Mouse (Mus musculus) cortical plate, adult 2 months (tissue): ENCODE results near the gene Trex2. TPM values are rescaled to one million over a fixed set of nuclear protein-coding genes. Genes with fewer than 3 reads are reported as not detected.

Experiments used
- H3K27ac ChIP-seq: fragments of 200-500 bp; 2 replicates; pipeline ENCODE4 v1.5.1; 2012; ENCODE audit warnings: low read length, control low read depth, inconsistent platforms; ENCODE audit not compliant: insufficient read depth
- H3K4me1 ChIP-seq: fragments of 200-500 bp; 2 replicates; pipeline ENCODE4 v1.6.1; 2011; ENCODE audit warnings: low read length; ENCODE audit not compliant: control insufficient read depth, insufficient read depth
- H3K4me3 ChIP-seq: fragments of 200-500 bp; 2 replicates; pipeline ENCODE4 v1.5.1; 2011; ENCODE audit warnings: mild to moderate bottlenecking, low read length, control low read depth; ENCODE audit not compliant: insufficient read depth
- CTCF ChIP-seq: fragments of 200-500 bp; IDR thresholded peaks from 2 replicates; pipeline ENCODE4 v1.5.1; 2011; ENCODE audit warnings: mild to moderate bottlenecking, control low read depth, low read length; ENCODE audit not compliant: insufficient read depth; ENCODE audit errors: extremely low read depth
- POLR2A ChIP-seq: fragments of 200-500 bp; IDR thresholded peaks from 2 replicates; pipeline ENCODE4 v1.6.1; 2011; ENCODE audit warnings: mild to moderate bottlenecking, low read length, control low read depth; ENCODE audit not compliant: insufficient read depth; ENCODE audit errors: extremely low read depth
- polyA plus RNA-seq: library from polyadenylated mRNA; depleted of rRNA; stranded (reverse); fragments of >200 nt; gene quantifications from 2 replicates; pipeline ENCODE4 v1.2.3, GENCODE M21; 2012; rRNA removed

The Trex2 gene
- polyA plus RNA-seq, 1 experiment, result not detected

DNA sequence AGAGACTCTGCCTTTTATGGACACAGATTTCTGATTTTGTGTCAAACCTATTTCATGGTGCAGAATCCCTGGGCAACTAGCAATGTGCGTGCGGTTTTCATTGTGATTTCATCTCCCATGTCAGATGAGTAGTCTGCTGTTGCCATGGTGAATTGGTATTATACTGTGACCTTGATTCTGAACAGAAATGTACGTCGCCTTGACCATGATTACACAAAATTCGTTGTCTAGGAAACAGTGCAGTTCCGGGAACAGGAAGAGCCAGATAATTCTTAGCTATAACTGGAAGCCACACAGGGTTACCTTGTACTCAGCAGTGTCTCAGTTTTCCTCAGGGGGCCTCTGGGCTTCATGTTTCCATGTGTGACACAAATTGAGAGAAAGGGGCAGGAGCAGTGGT lies 50.7 kb downstream of the Trex2 start:
- Histone ChIP-seq H3K27ac (no peak overlapping the region), H3K4me1 (peaks cover 2% of the 10 kb centered on the region; the same call in 1 of the 2 replicates), H3K4me3 (no peak overlapping the region)
- no peak for TF ChIP-seq POLR2A
- no peak for TF ChIP-seq CTCF

Other genes with a start within 250 kb of the Trex2 start
- 4.6 and 5.3 TPM in 2 replicates for gene Xlr3b, start 243.1 kb downstream of the Trex2 start, polyA plus RNA-seq
- 0.93 and 1.6 TPM in 2 replicates for gene Xlr4b, start 221.0 kb downstream of the Trex2 start, polyA plus RNA-seq
- gene F8a, start 207.1 kb downstream of the Trex2 start, polyA plus RNA-seq, result 14.9 and 15.2 TPM in 2 replicates
- 0.17 and 0.29 TPM in 2 replicates for gene Xlr4c, start 192.2 kb downstream of the Trex2 start, polyA plus RNA-seq
- not detected in 2 replicates for gene Xlr3c, start 170.0 kb downstream of the Trex2 start, polyA plus RNA-seq
- gene Xlr5a, start 142.4 kb downstream of the Trex2 start, polyA plus RNA-seq, result not detected in 2 replicates
- not detected in 2 replicates for gene Xlr5c, start 142.4 kb downstream of the Trex2 start, polyA plus RNA-seq
- not detected in 2 replicates for gene Gm45015, start 98.5 kb downstream of the Trex2 start, polyA plus RNA-seq
- gene Zfp275, start 92.7 kb downstream of the Trex2 start, polyA plus RNA-seq, result 17.5 and 17.7 TPM in 2 replicates
- gene Gm18336, start 36.6 kb downstream of the Trex2 start, polyA plus RNA-seq, result 0.08 and 0.13 TPM in 2 replicates
- 0.90 and 1.0 TPM in 2 replicates for gene Zfp92, start 24.2 kb downstream of the Trex2 start, polyA plus RNA-seq
- 9.8 and 10.2 TPM in 2 replicates for gene Haus7, start 23.7 kb upstream of the Trex2 start, polyA plus RNA-seq
- 16.3 and 16.6 TPM in 2 replicates for gene Bgn, start 48.3 kb upstream of the Trex2 start, polyA plus RNA-seq
- gene Atp2b3, start 67.7 kb upstream of the Trex2 start, polyA plus RNA-seq, result 41.7 and 46.2 TPM in 2 replicates
- 0.81 and 1.2 TPM in 2 replicates for gene Dusp9, start 204.1 kb upstream of the Trex2 start, polyA plus RNA-seq
- gene Pnck, start 224.8 kb upstream of the Trex2 start, polyA plus RNA-seq, result 90.2 and 98.5 TPM in 2 replicates
- 111 and 134 TPM in 2 replicates for gene Slc6a8, start 237.8 kb upstream of the Trex2 start, polyA plus RNA-seq